Mouse (Mus musculus) CH12.LX (cell line): Measurements from ENCODE around the gene Cyp26a1.

ENCODE experiments used
- CHD1 ChIP-seq: IDR thresholded peaks from 2 replicates; pipeline ENCODE4 v1.6.1; 2012; ENCODE audit warnings: low read depth, low read length, improper control_type of control experiment, inconsistent platforms
- CTCF ChIP-seq, 2 experiments: IDR thresholded peaks in 1 of 2; conservative IDR thresholded peaks in 1 of 2; 2 replicates each; pipeline ENCODE4 v1.5.1; 2011 to 2012; ENCODE audit warnings: low read depth in 2 of 2, low read length in 2 of 2, improper control_type of control experiment in 1 of 2, inconsistent platforms in 1 of 2, mild to moderate bottlenecking in 1 of 2, moderate library complexity in 1 of 2
- EP300 ChIP-seq: IDR thresholded peaks from 2 replicates; pipeline ENCODE4 v1.6.1; 2011; ENCODE audit warnings: low read length, improper control_type of control experiment
- KAT2A ChIP-seq: IDR thresholded peaks from 2 replicates; pipeline ENCODE4 v1.6.1; 2012; ENCODE audit warnings: low read length, improper control_type of control experiment, inconsistent platforms; ENCODE audit not compliant: insufficient replicate concordance
- MAX ChIP-seq: IDR thresholded peaks from 2 replicates; pipeline ENCODE4 v1.6.1; 2011; ENCODE audit warnings: low read length, improper control_type of control experiment
- MYC ChIP-seq: IDR thresholded peaks from 2 replicates; pipeline ENCODE4 v1.6.1; 2011; ENCODE audit warnings: low read depth, mild to moderate bottlenecking, improper control_type of control experiment, low read length
- NRF1 ChIP-seq: IDR thresholded peaks from 2 replicates; pipeline ENCODE4 v1.6.1; 2014; ENCODE audit warnings: low read depth, mild to moderate bottlenecking, inconsistent platforms, low read length, improper control_type of control experiment, moderate library complexity
- POLR2A ChIP-seq: IDR thresholded peaks from 2 replicates; pipeline ENCODE4 v1.6.1; 2011; ENCODE audit warnings: low read depth, mild to moderate bottlenecking, improper control_type of control experiment, low read length
- POLR2AphosphoS2 ChIP-seq: IDR thresholded peaks from 2 replicates; pipeline ENCODE4 v1.6.1; 2011; ENCODE audit warnings: low read depth, low read length, improper control_type of control experiment
- RCOR1 ChIP-seq: conservative IDR thresholded peaks from 2 replicates; pipeline ENCODE4 v1.6.1; 2012; ENCODE audit warnings: low read depth, mild to moderate bottlenecking, inconsistent platforms, low read length, improper control_type of control experiment
- SIN3A ChIP-seq: IDR thresholded peaks from 2 replicates; pipeline ENCODE4 v1.6.1; 2012; ENCODE audit warnings: low read length, improper control_type of control experiment, inconsistent platforms
- ZC3H11A ChIP-seq: IDR thresholded peaks from 2 replicates; pipeline ENCODE4 v1.6.1; 2012; ENCODE audit warnings: low read depth, mild to moderate bottlenecking, inconsistent platforms, low read length, improper control_type of control experiment
- ZKSCAN1 ChIP-seq: IDR thresholded peaks from 2 replicates; pipeline ENCODE4 v1.6.1; 2012; ENCODE audit warnings: low read depth, inconsistent platforms, low read length, improper control_type of control experiment, borderline replicate concordance
- ZMIZ1 ChIP-seq: IDR thresholded peaks from 2 replicates; pipeline ENCODE4 v1.6.1; 2012; ENCODE audit warnings: low read depth, mild to moderate bottlenecking, inconsistent platforms, low read length, improper control_type of control experiment

DNA sequence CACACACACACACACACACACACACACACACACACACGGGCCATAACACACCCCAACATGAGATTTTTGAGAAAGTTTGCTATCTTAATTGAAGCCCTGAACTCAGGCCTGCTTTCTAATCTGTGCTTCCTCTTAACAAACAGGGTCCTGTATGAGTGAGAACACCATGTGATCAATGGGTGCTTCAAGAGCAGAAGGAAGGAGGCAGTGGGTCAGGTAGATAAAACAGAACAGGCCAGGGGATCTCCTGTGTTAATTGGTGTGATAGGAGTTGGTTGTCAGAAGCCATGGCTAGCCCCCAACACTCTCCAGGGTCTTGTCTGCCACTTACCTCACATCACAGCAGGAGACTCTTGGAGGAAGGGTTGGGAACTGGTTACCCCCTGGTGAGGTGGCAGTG lies 18.4 kb downstream of the Cyp26a1 start:
- no peak for TF ChIP-seq POLR2A
- TF ChIP-seq EP300, result no peak
- no peak for TF ChIP-seq ZKSCAN1
- no peak for TF ChIP-seq RCOR1
- TF ChIP-seq CTCF (conservative IDR thresholded peaks at IDR 0.05 in 1 of 2, IDR thresholded peaks at IDR 0.05 in 1 of 2; ENCODE audit: low read depth in 2 of 2, low read length in 2 of 2), result no peak
- TF ChIP-seq KAT2A, result no peak
- no peak for TF ChIP-seq MAX
- no peak for TF ChIP-seq NRF1
- TF ChIP-seq POLR2AphosphoS2, result no peak
- TF ChIP-seq CHD1, result no peak
- no peak for TF ChIP-seq SIN3A
- no peak for TF ChIP-seq ZMIZ1
- TF ChIP-seq ZC3H11A, result no peak
- no peak for TF ChIP-seq MYC
